Mouse (Mus musculus): ENCODE data around the gene 4930558K02Rik.

- TF ChIP-seq CTCF (IDR thresholded peaks at IDR 0.05; ENCODE audit: borderline replicate concordance, insufficient read depth, low read length), result no peak
- no peak for TF ChIP-seq POLR2A (IDR thresholded peaks at IDR 0.05; ENCODE audit: low read depth, low read length)
Observed at GRCm38 (mm10) chr1:162008208-162008607, 28.8 kb upstream of the 4930558K02Rik start.

Measured in embryonic fibroblast, embryonic 13.5 days (primary cell).